Mouse (Mus musculus) CH12.LX (cell line): Measurements from ENCODE around the gene Ackr4.

Experiments
- CTCF ChIP-seq, 2 experiments: IDR thresholded peaks in 1 of 2; conservative IDR thresholded peaks in 1 of 2; 2 replicates each; pipeline ENCODE4 v1.5.1; 2011 to 2012; ENCODE audit warnings: low read depth in 2 of 2, low read length in 2 of 2, improper control_type of control experiment in 1 of 2, inconsistent platforms in 1 of 2, mild to moderate bottlenecking in 1 of 2, moderate library complexity in 1 of 2
- MAFK ChIP-seq: IDR thresholded peaks from 2 replicates; pipeline ENCODE4 v1.6.1; 2011; ENCODE audit warnings: low read length, improper control_type of control experiment; ENCODE audit not compliant: insufficient replicate concordance
- NRF1 ChIP-seq: IDR thresholded peaks from 2 replicates; pipeline ENCODE4 v1.6.1; 2014; ENCODE audit warnings: low read depth, mild to moderate bottlenecking, inconsistent platforms, low read length, improper control_type of control experiment, moderate library complexity
- ZC3H11A ChIP-seq: IDR thresholded peaks from 2 replicates; pipeline ENCODE4 v1.6.1; 2012; ENCODE audit warnings: low read depth, mild to moderate bottlenecking, inconsistent platforms, low read length, improper control_type of control experiment
- ZNF384 ChIP-seq: IDR thresholded peaks from 2 replicates; pipeline ENCODE4 v1.6.1; 2012; ENCODE audit warnings: low read depth, low read length, improper control_type of control experiment, inconsistent platforms

DNA sequence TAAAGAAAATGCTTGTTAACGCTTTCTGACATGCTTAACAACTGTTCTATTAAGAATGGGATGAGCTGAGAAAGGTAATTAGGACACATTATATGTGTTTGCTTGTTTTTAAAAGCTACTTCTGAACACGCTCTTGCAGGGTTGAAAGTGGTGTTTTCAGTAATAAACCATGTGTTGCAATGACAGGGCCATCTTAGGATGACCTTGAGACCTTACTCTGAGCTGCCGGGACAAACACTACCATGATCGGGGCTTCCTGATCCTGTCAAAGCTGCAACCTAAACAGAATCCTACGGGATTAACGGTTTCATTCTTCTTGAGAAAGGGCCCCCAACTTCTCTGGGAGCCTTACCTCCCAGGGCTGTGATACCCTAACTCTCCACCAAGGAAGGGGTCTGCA lies 44.9 kb upstream of the Ackr4 start:
- no peak for TF ChIP-seq ZC3H11A
- TF ChIP-seq CTCF (conservative IDR thresholded peaks at IDR 0.05 in 1 of 2, IDR thresholded peaks at IDR 0.05 in 1 of 2; ENCODE audit: low read depth in 2 of 2, low read length in 2 of 2) = no peak
- no peak for TF ChIP-seq MAFK
- TF ChIP-seq NRF1 = no peak
- TF ChIP-seq ZNF384 = no peak
